Mouse (Mus musculus) hindbrain, embryonic 14.5 days (tissue): Measurements from ENCODE around the gene Cyp2c23. TPM values are rescaled to one million over a fixed set of nuclear protein-coding genes. Genes with fewer than 3 reads are reported as not detected.

ENCODE experiments used
- ATAC-seq: fragments of 200-750 bp; cut with Nextera tagmentation; 2 replicates; pipeline ENCODE4 v1.8.0; 2017; ENCODE audit warnings: moderate number of reproducible peaks, mild to moderate bottlenecking, moderate TSS enrichment, moderate library complexity; ENCODE audit not compliant: low FRiP score
- DNase-seq: peaks from one replicate; pipeline ENCODE4 v3.0.0-alpha.2; 2015; ENCODE audit warnings: low spot score
- H3K27ac ChIP-seq: fragments of 300-500 bp; sonication (generic); 2 replicates; pipeline ENCODE4 v1.5.1; 2014; ENCODE audit warnings: mild to moderate bottlenecking, moderate library complexity
- H3K27me3 ChIP-seq: fragments of 300-500 bp; sonication (generic); 2 replicates; pipeline ENCODE4 v1.6.1; 2014; ENCODE audit warnings: mild to moderate bottlenecking, low read length, mixed read lengths; ENCODE audit not compliant: control insufficient read depth, insufficient read depth
- H3K36me3 ChIP-seq: fragments of 300-500 bp; sonication (generic); replicated peaks from 2 replicates; pipeline ENCODE4 v1.6.1; 2014; ENCODE audit not compliant: control insufficient read depth, insufficient read depth
- H3K4me1 ChIP-seq: fragments of 300-500 bp; sonication (generic); replicated peaks from 2 replicates; pipeline ENCODE4 v1.6.1; 2014; ENCODE audit warnings: antibody characterized with exemption, low read length, mixed read lengths; ENCODE audit not compliant: control insufficient read depth, insufficient read depth
- H3K4me2 ChIP-seq: fragments of 300-500 bp; sonication (generic); replicated peaks from 2 replicates; pipeline ENCODE4 v1.6.1; 2014; ENCODE audit warnings: mild to moderate bottlenecking, moderate library complexity
- H3K4me3 ChIP-seq: fragments of 300-500 bp; sonication (generic); replicated peaks from 2 replicates; pipeline ENCODE4 v1.5.1; 2014; ENCODE audit warnings: mild to moderate bottlenecking, low read length
- H3K9ac ChIP-seq: fragments of 300-500 bp; sonication (generic); 2 replicates; pipeline ENCODE4 v1.6.1; 2014
- H3K9me3 ChIP-seq: fragments of 300-500 bp; sonication (generic); 2 replicates; pipeline ENCODE4 v1.6.1; 2016; ENCODE audit warnings: low read length; ENCODE audit not compliant: control insufficient read depth
- WGBS: fragments of 180-500 bp; shearing (Covaris S2); extraction: QIAGEN DNeasy Blood & Tissue Kit; methylation state at CpG from one replicate; pipeline ENCODE4 v1.1.7; 2014; 5-methylcytosine and 5-hydroxymethylcytosine counted together
- polyA plus RNA-seq: library from polyadenylated mRNA; unstranded; fragments of >200 nt; fragmentation: Nextera tagmentation; extraction: Ambion mirVana; gene quantifications from 2 replicates; pipeline ENCODE4 v1.2.1, GENCODE M21; 2014

The Cyp2c23 gene
- polyA plus RNA-seq, result not detected in 2 replicates

DNA sequence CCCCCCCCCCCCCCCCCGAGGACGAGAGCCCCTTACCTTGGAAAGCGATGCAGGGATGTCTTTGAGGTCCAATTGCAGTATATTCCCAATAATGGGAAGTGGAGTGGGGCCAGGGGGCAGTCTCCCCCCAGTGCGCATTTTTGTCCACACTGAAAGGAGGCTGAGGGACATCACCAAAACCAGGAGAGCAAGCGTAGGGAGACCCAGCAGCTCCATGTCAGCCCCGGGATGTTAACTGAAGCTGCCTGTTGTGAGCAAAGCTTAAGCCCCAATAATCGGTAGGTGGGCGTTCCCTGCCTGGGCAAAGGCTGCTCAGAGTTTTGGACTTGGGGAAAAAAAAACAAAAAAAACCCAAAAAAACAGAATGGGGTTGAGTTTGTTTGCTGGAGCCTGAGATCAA, at the start of gene Cyp2c23:
TSS of gene Cyp2c23 (minus strand) at position 237 of the 400 bp plus-strand sequence.
- Histone ChIP-seq H3K27me3 (no peaks in the 10 kb centered on the region), H3K4me3 (no peak within 1 kb of the TSS), H3K4me2 (no peak within 1 kb of the TSS), H3K9me3 (no peaks in the 10 kb centered on the region), H3K36me3 (peaks cover 5% of the 10 kb centered on the region), H3K9ac (no peak within 1 kb of the TSS), H3K27ac (no peak within 1 kb of the TSS), H3K4me1 (no peaks in the 10 kb centered on the region)
- ATAC-seq, result no peak
- 77% methylated on average over 6 of the region's 8 CpGs for WGBS
- DNase-seq, result no peak

DNA sequence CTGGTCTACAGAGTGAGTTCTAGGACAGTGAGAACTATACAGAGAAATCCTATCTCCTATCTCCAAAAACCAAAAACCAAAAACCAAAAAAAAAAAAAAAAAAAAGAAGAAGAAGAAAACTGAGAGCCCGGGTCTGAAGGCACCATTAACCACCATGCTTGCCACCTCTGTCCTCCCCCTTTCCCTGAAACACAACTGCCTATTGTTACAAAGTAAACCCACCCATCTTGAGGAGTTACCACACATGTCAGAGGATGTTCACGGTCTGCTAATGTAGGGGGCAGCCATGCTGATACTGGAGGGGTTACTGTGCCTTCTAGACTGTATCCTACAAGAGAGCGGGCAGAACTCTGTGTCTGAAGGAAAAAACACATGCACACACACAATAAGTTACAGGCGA, 48.0 kb upstream of the Cyp2c23 start:
- DNase-seq, result no peak
- no peak for ATAC-seq
- Histone ChIP-seq H3K9me3 (no peaks in the 10 kb centered on the region), H3K4me2 (no peak overlapping the region), H3K4me1 (no peaks in the 10 kb centered on the region), H3K36me3 (peaks cover 79% of the 10 kb centered on the region), H3K27me3 (no peaks in the 10 kb centered on the region), H3K4me3 (no peak overlapping the region), H3K9ac (no peak overlapping the region), H3K27ac (no peak overlapping the region)
- 90% methylated on average over 4 of the region's 4 CpGs for WGBS

DNA sequence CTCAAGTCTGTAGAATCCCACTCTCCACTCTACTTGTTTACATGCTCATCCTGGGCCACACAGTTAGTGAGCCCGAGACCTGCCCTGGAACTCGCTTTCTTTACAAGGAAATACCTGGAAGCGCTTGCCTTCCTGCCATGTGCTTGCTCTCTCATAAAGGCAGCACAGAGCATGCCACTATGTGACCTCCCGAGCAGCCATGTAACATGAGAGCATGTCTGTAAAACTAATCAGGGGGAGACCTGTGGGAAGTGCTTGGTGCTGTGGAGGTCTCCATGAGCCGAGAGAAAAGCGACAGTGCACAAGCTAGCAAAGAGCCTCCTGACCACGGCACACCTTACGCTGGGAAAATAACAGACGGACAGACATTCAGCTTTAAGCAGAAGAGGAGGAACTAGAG, 47.4 kb upstream of the Cyp2c23 start:
- no peak for ATAC-seq
- Histone ChIP-seq H3K9ac (no peak overlapping the region), H3K4me1 (no peaks in the 10 kb centered on the region), H3K4me2 (no peak overlapping the region), H3K4me3 (no peak overlapping the region), H3K27ac (no peak overlapping the region), H3K9me3 (no peaks in the 10 kb centered on the region), H3K27me3 (no peaks in the 10 kb centered on the region), H3K36me3 (peaks cover 75% of the 10 kb centered on the region)
- WGBS, result 91% methylated on average over 9 of the region's 9 CpGs
- DNase-seq, result no peak

DNA sequence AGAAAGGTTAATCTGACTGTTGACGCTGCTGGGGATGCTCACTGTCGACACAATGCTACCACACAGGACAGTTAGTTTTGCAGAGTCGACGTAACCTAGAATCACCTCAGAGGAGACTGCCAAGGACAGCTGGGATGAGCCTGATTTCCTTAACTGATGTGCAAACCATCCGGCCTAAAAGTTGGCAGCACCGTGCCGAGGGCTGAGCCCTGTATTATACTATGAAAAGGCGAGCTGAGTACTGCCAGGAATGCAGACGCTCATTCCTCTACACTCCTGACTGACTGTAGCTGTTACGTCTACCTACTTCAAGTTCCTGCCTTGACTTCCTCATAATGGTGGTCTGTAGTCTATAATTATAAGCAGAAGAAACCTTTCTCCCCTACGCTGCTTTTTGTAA, 46.0 kb upstream of the Cyp2c23 start:
- 91% methylated on average over 11 of the region's 11 CpGs for WGBS
- H3K4me1 ChIP-seq, result no peaks in the 10 kb centered on the region

DNA sequence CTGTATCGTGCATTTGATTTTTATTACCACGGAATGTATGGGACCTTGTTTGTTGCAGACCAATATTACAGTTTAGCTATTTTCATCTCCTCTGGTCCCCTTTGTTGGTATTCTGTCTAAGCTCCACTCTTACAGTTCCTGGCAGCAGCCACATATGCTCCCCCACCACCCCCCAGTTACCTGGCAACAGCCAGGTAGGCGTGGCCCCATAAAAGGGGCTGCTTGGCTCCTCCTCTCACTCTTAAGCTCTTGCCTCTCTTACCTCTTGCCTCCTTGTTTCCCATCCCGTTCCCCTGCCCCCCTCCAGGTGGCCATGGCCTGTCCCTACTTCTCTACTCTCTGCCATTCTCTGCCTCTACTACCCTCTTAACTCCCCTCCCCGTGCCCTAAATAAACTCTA, 42.2 kb upstream of the Cyp2c23 start:
- no peak overlapping the region for H3K9ac ChIP-seq
- peaks cover 28% of the 10 kb centered on the region for H3K36me3 ChIP-seq
- ATAC-seq (no peak), DNase-seq (no peak)
- no peak overlapping the region for H3K4me3 ChIP-seq
- no peak overlapping the region for H3K27ac ChIP-seq
- no peak overlapping the region for H3K4me2 ChIP-seq
- peaks cover 10% of the 10 kb centered on the region for H3K4me1 ChIP-seq
- no peaks in the 10 kb centered on the region for H3K9me3 ChIP-seq
- no peaks in the 10 kb centered on the region for H3K27me3 ChIP-seq
- 67% methylated on average over 5 of the region's 5 CpGs for WGBS

More for the DNA sequence above, 46.0 kb upstream of the Cyp2c23 start:
- no peak overlapping the region for H3K4me3 ChIP-seq
- H3K4me2 ChIP-seq, result no peak overlapping the region
- H3K27me3 ChIP-seq, result no peaks in the 10 kb centered on the region
- ATAC-seq (no peak), DNase-seq (no peak)
- peaks cover 65% of the 10 kb centered on the region for H3K36me3 ChIP-seq
- no peak overlapping the region for H3K27ac ChIP-seq
- no peak overlapping the region for H3K9ac ChIP-seq
- no peaks in the 10 kb centered on the region for H3K9me3 ChIP-seq

DNA sequence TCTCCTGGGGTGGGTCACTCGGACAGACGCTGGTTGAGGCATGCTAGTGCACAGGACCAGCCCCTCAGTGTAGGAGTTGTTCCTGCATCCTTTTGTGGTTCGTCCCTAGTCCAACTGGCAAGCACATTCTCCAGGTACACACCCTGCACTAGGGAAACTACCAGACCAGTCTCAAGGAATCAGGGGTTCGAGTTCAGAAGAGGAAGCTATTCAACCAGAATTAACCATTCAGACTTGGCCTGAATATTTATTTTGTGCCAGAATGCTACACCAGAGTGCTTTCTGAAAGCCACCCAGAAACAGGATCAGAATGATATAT, 40.9 kb upstream of the Cyp2c23 start:
- Histone ChIP-seq H3K27me3 (no peaks in the 10 kb centered on the region), H3K27ac (peak overlapping the region; percentile 75), H3K9ac (peak overlapping the region; percentile 85), H3K9me3 (no peaks in the 10 kb centered on the region), H3K4me3 (peak overlapping the region; percentile 84), H3K36me3 (peaks cover 19% of the 10 kb centered on the region), H3K4me2 (peak overlapping the region; percentile 73), H3K4me1 (peaks cover 10% of the 10 kb centered on the region)
- WGBS, result 7% methylated on average over 4 of the region's 4 CpGs
- DNase-seq (no peak), ATAC-seq (no peak)

DNA sequence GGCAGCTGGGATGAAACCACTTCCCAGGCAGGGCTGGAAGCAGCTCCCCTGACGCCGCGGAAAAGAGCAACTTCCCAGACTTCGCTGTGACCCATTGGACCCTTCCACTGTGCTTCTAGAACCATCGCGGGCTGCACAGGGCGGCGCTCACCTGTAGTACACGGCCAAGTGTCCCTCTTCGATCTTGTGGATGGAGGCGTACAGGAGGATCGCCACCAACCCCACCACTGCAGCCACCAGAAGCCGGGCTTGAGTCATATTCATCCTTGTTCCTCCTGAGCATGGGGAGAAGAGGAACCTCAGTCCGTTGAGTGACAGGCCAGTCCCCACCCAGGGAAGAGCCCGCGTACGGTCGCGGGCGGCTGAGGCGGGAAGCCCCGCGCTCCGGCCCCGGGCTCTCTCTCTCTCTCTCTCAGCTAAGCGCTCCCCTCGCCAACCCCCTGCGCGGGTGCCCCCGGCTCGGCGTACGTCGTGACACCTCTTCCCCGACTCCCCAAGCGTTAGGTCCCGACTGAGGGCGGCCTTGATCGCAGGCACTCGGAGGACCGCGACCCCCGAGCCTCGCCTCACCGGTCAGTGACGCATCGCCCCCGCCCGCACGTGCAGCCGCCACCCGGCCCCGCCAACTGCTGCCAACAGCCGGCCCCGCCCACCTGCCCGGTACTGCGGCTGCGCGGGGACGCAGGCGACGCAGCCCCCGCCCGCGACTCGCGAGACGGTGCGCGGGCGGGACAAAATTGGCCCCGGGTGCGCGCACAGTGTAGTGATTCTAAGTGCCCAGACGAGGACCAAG, 40.3 kb upstream of the Cyp2c23 start, which contains the start of gene Erlin1:
TSS of gene Erlin1 (minus strand) at position 665 of the 793 bp plus-strand sequence.
- peak within 1 kb of the TSS; percentile 73 for H3K4me2 ChIP-seq
- H3K4me1 ChIP-seq, result peaks cover 10% of the 10 kb centered on the region
- no peaks in the 10 kb centered on the region for H3K9me3 ChIP-seq
- peak within 1 kb of the TSS; percentile 85 for H3K9ac ChIP-seq
- DNase-seq (peak; percentile 90), ATAC-seq (peak; percentile 95)
- H3K36me3 ChIP-seq, result peaks cover 17% of the 10 kb centered on the region
- under 1% methylated on average over 73 of the region's 75 CpGs for WGBS
- peak within 1 kb of the TSS; percentile 75 for H3K27ac ChIP-seq
- H3K4me3 ChIP-seq, result peak within 1 kb of the TSS; percentile 84
- no peaks in the 10 kb centered on the region for H3K27me3 ChIP-seq

DNA sequence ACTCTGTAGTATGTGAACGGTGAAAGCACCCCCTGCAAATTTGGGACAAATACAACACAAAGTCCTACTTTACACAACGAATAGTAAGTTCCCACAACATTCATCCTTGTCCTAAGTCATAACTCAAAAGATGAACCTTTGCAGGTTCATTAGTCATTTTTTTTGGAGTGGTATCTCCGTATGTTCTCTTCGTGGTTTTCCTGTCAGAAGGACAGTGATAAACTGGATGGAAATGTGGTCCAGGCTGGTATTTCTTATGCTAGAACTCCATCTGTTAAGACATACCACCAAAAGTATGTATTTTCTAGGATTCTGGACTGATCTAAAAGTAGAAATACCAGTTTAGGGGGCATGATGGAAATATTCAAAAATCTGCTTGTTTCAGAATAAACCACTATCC, 39.2 kb upstream of the Cyp2c23 start:
- ATAC-seq, result no peak
- Histone ChIP-seq H3K36me3 (peaks cover 12% of the 10 kb centered on the region), H3K9ac (peak overlapping the region; percentile 85; the same call in 1 of the 2 replicates)

DNA sequence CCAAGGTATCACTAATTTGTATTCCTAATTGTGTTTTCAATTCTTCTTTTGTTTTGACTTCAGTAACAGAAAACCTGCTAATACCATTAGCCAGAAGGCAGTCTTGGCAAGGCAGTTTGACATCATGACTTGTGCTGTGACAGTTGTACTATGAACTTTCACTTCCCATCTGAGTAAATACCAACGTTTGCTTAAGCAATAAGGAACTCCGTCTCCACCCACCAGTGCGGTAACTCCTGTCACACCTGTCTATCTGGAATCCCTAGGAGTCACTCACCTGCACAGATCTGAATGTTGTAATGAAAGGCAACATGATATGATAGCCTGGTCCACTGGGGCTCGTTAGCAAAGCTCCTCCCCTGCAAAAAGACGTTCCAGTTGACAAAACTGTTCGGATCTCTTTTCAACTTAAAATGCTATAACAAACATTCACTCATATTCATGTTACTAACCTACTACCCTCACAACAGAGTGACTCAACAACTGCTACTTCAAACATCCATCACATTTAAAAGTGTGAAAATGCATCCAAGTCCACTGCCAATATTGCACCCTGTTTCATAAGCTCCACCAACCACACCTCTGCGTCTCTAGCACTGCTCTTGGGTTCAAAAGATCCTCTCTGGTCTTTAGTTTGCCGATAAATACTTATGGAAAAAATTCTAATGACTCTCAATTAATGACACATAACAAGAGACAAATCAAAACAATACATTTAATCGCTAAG, 38.5 kb upstream of the Cyp2c23 start:
- Histone ChIP-seq H3K9ac (no peak overlapping the region), H3K4me1 (peaks cover 10% of the 10 kb centered on the region), H3K27ac (no peak overlapping the region), H3K9me3 (no peaks in the 10 kb centered on the region), H3K36me3 (peaks cover 9% of the 10 kb centered on the region), H3K27me3 (no peaks in the 10 kb centered on the region), H3K4me2 (0 out of 2 replicates have a peak overlapping the region, but pooled peaks have one; percentile 73), H3K4me3 (no peak overlapping the region)
- 85% methylated on average over 9 of the region's 9 CpGs for WGBS
- DNase-seq (no peak), ATAC-seq (no peak)

More for the DNA sequence above, 39.2 kb upstream of the Cyp2c23 start:
- H3K27ac ChIP-seq, result no peak overlapping the region
- peak overlapping the region; percentile 84 for H3K4me3 ChIP-seq
- H3K4me1 ChIP-seq, result peaks cover 10% of the 10 kb centered on the region
- peak overlapping the region; percentile 73 for H3K4me2 ChIP-seq
- H3K27me3 ChIP-seq, result no peaks in the 10 kb centered on the region
- no peak for DNase-seq
- no peaks in the 10 kb centered on the region for H3K9me3 ChIP-seq
- WGBS, result 83% methylated on average over 4 of the region's 4 CpGs
